Mouse (Mus musculus) urinary bladder, postnatal 4 days (tissue): ENCODE results near the gene Cacng7.

Experiments
- DNase-seq, 2 experiments: peaks; one replicate each; pipeline ENCODE4 v3.0.0; 2021 to 2022; ENCODE audit warnings: low spot score in 2 of 2

The Cacng7 gene

GRCm38 (mm10) chr7:3345301-3345700, 12.5 kb downstream of the Cacng7 start:
- DNase-seq: no peak

DNA sequence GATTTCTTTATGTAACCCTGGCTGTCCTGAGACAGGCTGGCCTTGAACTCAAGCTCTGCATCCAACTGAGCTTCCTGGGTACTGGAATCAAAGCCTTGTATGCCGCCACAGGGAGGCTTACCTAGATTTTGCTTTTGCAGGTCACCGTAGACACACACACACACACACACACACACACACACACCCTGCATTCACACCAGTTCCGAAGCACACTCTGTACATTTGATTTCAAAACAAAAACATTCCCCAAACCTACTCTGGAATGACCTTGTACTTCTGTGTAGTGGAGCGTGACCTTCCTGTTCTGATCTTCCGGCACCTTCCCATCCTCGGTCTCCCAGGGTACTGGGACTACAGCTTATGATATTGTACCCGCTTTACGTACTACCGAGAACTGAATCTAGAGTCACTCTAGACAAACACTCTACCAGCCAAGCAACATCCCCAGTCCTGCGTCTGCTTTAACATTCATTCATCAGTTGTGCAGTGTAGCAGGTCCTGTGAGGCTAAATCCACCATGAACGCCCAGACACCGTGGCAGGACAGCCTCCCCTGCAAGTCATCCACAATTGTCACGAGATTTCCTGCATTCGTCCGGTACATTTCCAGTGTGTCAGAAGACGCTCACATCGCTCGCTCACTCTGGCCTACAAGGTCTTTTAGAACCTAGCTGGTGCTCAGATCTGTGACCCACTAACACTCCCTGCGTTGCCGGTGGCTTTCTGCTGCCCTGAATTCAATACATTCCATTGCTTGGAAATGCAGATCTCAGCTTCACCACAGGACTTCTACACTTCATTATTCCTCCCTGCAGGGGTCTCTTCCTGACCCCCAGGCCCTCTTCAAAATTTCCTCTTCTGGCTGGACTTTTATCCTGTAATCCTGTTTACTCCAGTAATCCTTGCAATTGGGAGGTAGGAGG, 14.9 kb downstream of the Cacng7 start:
- no peak for DNase-seq

- DNase-seq: no peak
Measured at GRCm38 (mm10) chr7:3348326-3348725, 15.6 kb downstream of the Cacng7 start.

GRCm38 (mm10) chr7:3349775-3350174, 17.0 kb downstream of the Cacng7 start:
- no peak for DNase-seq

GRCm38 (mm10) chr7:3351536-3351935, 18.8 kb downstream of the Cacng7 start:
- no peak for DNase-seq

GRCm38 (mm10) chr7:3354850-3355249, 22.1 kb downstream of the Cacng7 start:
- DNase-seq: no peak

GRCm38 (mm10) chr7:3360678-3361077, 27.9 kb downstream of the Cacng7 start:
- DNase-seq: no peak

DNA sequence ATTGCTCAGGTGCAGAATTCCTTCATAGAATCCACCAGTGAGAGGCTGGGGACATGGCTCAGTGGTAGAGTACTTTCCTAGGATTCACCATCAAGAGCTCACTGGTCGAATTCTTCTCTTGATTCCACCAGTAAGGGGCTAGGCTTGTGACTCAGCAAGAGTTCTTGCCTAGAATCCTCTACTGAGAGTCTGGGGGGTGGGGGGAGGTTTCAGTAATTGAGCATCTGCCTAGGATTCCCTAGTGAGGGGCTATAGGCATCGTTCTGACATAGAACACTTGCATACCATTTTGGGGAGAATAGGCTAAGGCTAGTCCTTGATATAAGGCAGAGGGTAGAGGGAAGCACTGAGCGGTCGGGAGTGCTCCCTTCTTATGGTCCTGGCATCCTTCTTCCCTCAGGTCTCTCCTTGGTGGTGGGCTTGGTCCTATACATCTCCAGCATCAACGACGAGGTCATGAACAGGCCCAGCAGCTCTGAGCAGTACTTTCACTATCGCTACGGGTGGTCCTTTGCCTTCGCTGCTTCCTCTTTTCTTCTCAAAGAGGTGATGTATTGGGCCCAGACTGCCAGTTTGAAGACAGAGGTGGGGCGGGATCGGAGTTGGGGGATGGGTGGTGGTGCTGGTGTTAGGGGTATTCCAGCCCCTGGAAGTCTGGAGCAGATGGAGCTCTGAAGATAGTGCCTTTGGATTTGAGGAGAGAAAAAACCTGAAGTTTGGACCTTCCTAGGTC, 33.0 kb downstream of the Cacng7 start:
- no peak for DNase-seq

- DNase-seq: no peak
Measured at GRCm38 (mm10) chr7:3366705-3367516, 34.2 kb downstream of the Cacng7 start.

- no peak for DNase-seq
Measured at GRCm38 (mm10) chr7:3367569-3367968, 34.8 kb downstream of the Cacng7 start.

GRCm38 (mm10) chr7:3368311-3368710, 35.6 kb downstream of the Cacng7 start:
- no peak for DNase-seq

GRCm38 (mm10) chr7:3369189-3369588, 36.4 kb downstream of the Cacng7 start:
- no peak for DNase-seq

DNA sequence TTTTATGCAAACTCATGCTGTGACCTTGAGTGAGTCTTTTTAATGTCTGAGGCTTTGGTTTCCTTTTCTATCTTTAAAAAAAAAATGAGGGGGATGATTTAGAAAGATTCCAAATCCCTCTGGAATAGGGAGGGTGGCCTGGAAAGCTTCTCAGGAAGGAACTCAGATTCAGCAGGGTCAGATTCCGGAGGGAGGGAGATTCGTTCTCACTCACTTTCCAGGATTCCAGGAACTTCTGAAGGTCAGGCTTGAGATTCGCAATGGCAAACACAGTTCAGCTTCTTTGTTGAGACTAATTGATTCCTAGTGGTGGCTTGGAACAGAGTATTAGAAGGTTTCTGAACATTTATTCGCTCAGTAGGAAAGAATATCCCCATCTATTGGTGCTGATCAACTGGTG, 37.7 kb downstream of the Cacng7 start:
- DNase-seq: no peak

GRCm38 (mm10) chr7:3372376-3372775, 39.6 kb downstream of the Cacng7 start:
- no peak for DNase-seq

GRCm38 (mm10) chr7:3373754-3374153, 41.0 kb downstream of the Cacng7 start:
- DNase-seq: no peak

DNA sequence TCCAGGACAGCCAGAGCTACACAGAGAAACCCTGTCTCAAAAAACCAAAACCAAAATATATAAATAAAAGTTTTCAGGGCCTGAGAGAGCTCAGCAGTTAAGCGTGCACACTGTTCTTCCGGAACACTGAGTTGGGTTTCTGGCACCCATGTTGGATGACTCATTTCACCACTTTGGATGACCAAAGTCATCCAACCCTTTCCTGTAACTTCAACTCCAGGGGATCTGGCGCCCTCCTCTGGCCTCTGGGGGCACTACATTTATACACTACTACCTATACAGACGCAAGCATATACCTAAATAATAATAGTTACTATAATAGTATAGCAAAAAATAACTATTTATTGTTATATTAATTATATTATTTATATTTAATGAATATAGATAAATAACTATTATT, 44.1 kb downstream of the Cacng7 start:
- peak; percentile 36 to 77 for DNase-seq

DNA sequence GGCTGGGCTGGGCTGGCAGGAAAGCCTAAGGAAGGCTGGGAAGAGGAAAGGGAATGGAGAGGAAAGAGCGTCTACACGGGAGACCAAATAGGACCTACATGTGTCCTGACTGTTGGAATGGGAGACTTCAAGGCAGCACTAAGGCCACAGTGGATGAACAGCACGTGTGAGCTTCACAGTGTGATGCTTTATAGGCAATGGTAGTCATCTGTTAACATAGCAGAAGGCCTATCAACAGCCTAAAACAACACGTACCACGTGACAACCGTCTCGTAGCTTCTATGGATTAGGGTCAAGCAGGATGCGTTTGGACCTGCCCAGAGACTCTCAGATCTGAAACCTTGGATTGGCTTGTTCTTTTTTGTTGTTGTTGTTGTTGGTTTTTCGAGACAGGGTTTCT, 49.4 kb downstream of the Cacng7 start:
- DNase-seq: no peak

DNA sequence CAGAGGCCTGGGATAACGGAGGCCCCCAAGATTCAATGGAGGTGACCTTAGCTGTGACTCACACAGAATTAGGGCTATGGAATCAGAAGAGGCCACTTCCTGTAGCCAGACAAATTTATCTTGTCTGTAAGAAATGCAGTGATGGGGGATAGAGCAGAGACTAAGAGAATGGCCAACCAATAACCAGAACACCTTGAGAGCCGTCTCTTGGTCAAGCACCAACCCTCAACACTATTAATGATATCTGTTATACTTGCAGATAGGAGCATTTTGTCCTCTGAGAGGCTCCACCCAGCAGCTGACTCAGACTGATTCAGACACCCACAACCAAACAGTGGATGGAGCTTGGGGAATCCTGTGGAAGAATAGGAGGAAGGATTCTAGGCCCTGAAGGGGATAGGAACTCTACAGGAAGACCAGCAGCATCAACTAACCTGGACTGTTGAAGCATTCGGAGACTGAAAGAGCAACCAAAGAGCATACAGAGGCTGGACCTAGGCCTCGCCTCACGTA, 52.1 kb downstream of the Cacng7 start:
- DNase-seq: no peak

DNA sequence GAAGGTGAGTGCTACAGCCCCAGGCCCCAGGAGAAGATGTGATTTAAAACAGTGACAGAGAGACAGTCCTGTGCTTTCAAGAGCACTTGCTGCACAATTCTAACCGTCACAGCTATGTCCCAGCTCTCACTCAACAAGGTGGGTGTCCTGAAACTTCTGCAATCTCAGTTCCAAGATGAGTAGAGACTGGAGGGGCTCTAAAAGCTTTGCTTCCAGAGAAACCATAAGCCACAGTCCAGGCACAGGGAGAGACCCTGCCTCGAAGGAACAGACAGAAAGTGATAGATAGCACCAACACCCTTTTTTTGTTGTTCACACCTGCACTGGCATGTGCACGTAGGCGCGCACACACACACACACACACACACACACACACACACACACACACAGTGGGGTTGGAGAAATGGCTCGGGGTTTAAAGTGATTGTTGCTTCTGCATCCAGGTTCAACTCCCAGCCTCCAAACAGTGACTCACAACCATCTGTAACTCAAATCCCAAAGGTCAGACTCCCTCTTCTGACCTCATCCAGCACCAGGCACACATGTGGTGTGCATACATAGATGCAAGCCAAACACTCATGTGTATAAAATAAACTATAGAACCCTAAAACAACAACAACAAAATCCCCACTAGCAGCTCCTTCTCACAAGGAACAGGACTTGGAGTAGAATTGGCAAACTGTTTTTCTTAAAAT, 53.4 kb downstream of the Cacng7 start:
- DNase-seq: no peak

GRCm38 (mm10) chr7:3387761-3388160, 55.0 kb downstream of the Cacng7 start:
- DNase-seq: no peak

- DNase-seq: no peak
Measured at GRCm38 (mm10) chr7:3388885-3389284, 56.1 kb downstream of the Cacng7 start.
